Mouse (Mus musculus) embryonic fibroblast, embryonic 13.5 days (primary cell): Measurements from ENCODE around the gene Zfp771.
A peak's percentile ranks its signal among the peaks of the same experiment; 100 is the strongest.

Experiments
- CTCF ChIP-seq: IDR thresholded peaks from 2 replicates; pipeline ENCODE4 v1.5.1; 2011; ENCODE audit warnings: mild to moderate bottlenecking, control low read depth, low read length, moderate library complexity, borderline replicate concordance; ENCODE audit not compliant: insufficient read depth
- POLR2A ChIP-seq: IDR thresholded peaks from 2 replicates; pipeline ENCODE4 v1.6.1; 2011; ENCODE audit warnings: low read depth, mild to moderate bottlenecking, control low read depth, low read length, moderate library complexity

DNA sequence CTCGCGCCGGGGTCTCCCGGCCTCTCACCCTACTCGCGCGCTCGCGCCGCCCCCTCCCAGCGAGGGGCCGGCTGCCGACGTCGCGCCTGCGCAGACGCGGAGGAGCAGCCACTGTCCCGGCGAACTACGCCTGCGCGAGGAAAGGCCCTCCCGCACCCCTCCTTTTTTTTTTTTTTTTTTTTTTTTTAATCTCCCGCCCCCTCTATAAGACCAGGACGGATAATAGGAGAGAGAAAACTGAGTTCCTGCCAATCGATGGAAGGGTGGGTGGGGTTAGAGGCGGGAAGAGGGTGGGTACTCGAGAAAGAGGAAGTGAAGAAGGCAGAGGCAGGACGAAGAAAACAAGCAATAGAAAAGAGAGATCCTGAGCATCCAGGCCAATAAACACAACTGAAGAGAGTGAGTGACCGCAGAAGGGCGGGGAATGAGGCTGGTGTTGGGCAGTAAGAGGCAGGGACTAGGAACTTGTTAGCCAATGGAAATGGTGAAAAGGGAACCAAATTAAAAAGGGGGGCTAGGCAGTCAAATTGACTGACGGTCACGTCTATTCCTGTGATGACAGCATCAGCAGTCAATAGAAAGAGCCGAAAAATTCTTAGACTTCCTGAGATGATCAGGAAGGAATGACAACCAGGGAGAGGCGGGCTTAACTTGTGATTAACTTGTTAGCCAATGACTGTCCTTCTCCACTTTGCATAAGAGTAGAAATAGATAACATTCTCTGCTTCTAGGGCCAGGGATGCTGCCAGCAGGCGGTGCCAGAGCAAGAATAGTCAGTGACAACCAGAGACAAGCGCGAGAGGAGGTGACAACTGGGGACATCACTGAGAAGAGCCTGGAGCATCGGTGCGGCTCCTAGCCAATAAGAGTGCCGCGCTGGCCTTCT lies 35.3 kb upstream of the Zfp771 start, which contains the start of gene Mylpf:
- TF ChIP-seq CTCF (peak; percentile 54; the same call in 1 of the 2 replicates), POLR2A (peak; percentile 89)
